Mouse (Mus musculus): ENCODE results near the gene Rbbp8nl.

Rbbp8nl gene

GRCm38 (mm10) chr2:180229129-180229528 is 60.5 kb downstream of the Rbbp8nl start:
- DNase-seq (ENCODE audit: low spot score) = no peak

- DNase-seq (ENCODE audit: low spot score) = no peak
These were observed 61.1 kb downstream of the Rbbp8nl start for GRCm38 (mm10) chr2:180228592-180228991.

GRCm38 (mm10) chr2:180228060-180228458 is 61.6 kb downstream of the Rbbp8nl start:
- no peak for DNase-seq (ENCODE audit: low spot score)
